Mouse (Mus musculus) thymus, adult 2 months (tissue): ENCODE data around the gene Syce3.
A peak's percentile ranks its signal among the peaks of the same experiment; 100 is the strongest.

Source experiments
- CTCF ChIP-seq: fragments of 200-500 bp; IDR thresholded peaks from 2 replicates; pipeline ENCODE4 v1.5.1; 2012; ENCODE audit warnings: mild to moderate bottlenecking, control low read depth, low read length, moderate library complexity, borderline replicate concordance; ENCODE audit not compliant: control insufficient read depth, poor library complexity, insufficient read depth; ENCODE audit errors: extremely low read depth
- POLR2A ChIP-seq: fragments of 200-500 bp; IDR thresholded peaks from 2 replicates; pipeline ENCODE4 v1.6.1; 2012; ENCODE audit warnings: mild to moderate bottlenecking, low read length, control low read depth, moderate library complexity; ENCODE audit not compliant: control insufficient read depth, poor library complexity, insufficient read depth; ENCODE audit errors: extremely low read depth

DNA sequence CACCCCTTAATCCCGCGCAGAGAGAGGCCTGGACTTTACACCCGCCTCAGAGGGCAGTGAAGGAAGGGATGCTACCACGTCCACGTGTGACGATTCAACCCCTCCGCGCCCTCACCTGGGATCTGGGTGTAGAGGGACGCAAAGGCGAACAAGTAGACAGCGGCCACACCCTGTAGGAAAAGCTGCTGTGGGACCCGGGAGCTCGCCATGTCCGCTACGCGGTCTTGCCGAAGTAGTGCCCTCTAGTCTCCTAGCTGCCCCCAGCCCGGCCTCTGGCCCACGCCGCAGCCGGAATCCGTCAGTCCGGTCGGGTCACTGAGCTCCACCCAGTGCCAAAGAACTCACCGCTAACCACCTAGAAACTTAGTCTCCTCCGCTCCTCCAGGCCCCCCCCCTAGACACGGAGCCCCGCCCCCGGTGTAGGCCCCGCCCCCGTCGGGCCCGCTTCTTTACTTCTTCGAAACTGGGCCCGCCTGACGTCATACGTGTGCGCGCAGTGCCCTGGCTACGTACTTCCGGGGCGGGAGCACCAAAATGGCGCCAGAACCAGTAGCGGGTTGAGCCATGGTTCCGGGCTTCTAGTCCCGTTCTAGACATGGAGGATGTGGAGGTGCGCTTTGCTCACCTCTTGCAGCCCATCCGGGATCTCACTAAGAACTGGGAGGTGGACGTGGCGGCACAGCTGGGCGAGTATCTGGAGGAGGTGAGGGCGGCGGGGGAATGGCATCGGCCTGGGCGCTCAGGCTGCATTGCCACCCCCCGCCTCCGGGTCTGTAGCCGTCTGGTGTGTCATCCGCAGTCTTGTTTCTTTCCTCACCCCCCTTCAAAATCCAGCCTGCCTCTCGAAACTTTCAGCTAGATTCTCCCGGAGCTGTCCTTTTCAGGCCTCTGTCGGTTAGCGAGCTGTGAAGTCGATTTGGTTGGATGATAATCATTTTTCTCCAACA lies 54.8 kb downstream of the Syce3 start, which contains the start of the genes Lmf2 and Ncaph2:
- TF ChIP-seq CTCF, result peak; percentile 43; the same call in 1 of the 2 replicates
- peak; percentile 78; the same call in 1 of the 2 replicates for TF ChIP-seq POLR2A
